21 mouse cellular contexts compared by ENCODE assay signal in genomic region chr6:35309406-35309805, GRCm38 (mm10). TPM values are rescaled to one million over a fixed set of nuclear protein-coding genes. Genes with fewer than 3 reads are reported as not detected.
"Had no signal": no experiment of that assay in that cellular context is flagged by ENCODE, and none has a peak within 500 bp of the region (broad histone marks: within the 10 kb centered on the region; RNA-seq: fewer than 3 reads in every experiment).

No protein-coding gene starts in this region.

- H3K9me3 ChIP-seq: kidney, embryonic 15.5 days; limb, embryonic 12.5 days; limb, embryonic 15.5 days; megakaryocyte, embryonic 14.5 days; midbrain, embryonic 10.5 days; midbrain, embryonic 13.5 days; neural tube, embryonic 13.5 days; stomach, embryonic 15.5 days had no signal

- H3K27ac ChIP-seq: kidney, embryonic 15.5 days; limb, embryonic 12.5 days; limb, embryonic 15.5 days; liver, embryonic 14.5 days; midbrain, embryonic 10.5 days; midbrain, embryonic 13.5 days; neural tube, embryonic 13.5 days; stomach, embryonic 15.5 days had no signal

- H3K36me3 ChIP-seq: kidney, embryonic 15.5 days; limb, embryonic 12.5 days; limb, embryonic 15.5 days; midbrain, embryonic 10.5 days; midbrain, embryonic 13.5 days; neural tube, embryonic 13.5 days; stomach, embryonic 15.5 days had no signal

- H3K4me2 ChIP-seq: kidney, embryonic 15.5 days; limb, embryonic 12.5 days; limb, embryonic 15.5 days; liver, embryonic 11.5 days; lung, embryonic 14.5 days; midbrain, embryonic 13.5 days; neural tube, embryonic 13.5 days; stomach, embryonic 15.5 days had no signal

- ATAC-seq: intestine, postnatal 0 days; liver, postnatal 0 days; midbrain, embryonic 13.5 days; midbrain, embryonic 16.5 days had no signal

- H3K9ac ChIP-seq: kidney, embryonic 15.5 days; limb, embryonic 12.5 days; limb, embryonic 15.5 days; liver, embryonic 14.5 days; liver, postnatal 0 days; lung, embryonic 14.5 days; midbrain, embryonic 13.5 days; neural tube, embryonic 13.5 days; stomach, embryonic 15.5 days had no signal

- H3K4me3 ChIP-seq: kidney, embryonic 15.5 days; limb, embryonic 12.5 days; limb, embryonic 15.5 days; megakaryocyte, embryonic 14.5 days; midbrain, embryonic 10.5 days; midbrain, embryonic 13.5 days; myocyte; neural tube, embryonic 13.5 days; stomach, embryonic 15.5 days had no signal

- H3K27me3 ChIP-seq: kidney, embryonic 15.5 days; limb, embryonic 12.5 days; limb, embryonic 15.5 days; midbrain, embryonic 13.5 days; neural tube, embryonic 13.5 days; stomach, embryonic 15.5 days had no signal

- DNase-seq: kidney, adult 8-10 months; kidney, postnatal 14 days; kidney, postnatal 4 days; left cerebral cortex, postnatal 4 days; liver, postnatal 0 days; lung, embryonic 14.5 days; thymus, postnatal 25 days had no signal

- H3K4me1 ChIP-seq: kidney, embryonic 15.5 days; limb, embryonic 12.5 days; limb, embryonic 15.5 days; midbrain, embryonic 13.5 days; stomach, embryonic 15.5 days had no signal

RNA-seq across cellular contexts. Expression of gene Fam180a, which starts 16.5 kb away (rescaled TPM):
- polyA plus RNA-seq: limb, embryonic 12.5 days; liver, embryonic 11.5 days; midbrain, embryonic 10.5 days; thymus, postnatal 0 days had no signal
